Mouse (Mus musculus) CH12.LX (cell line): ENCODE data around the gene Fchsd2. TPM values are rescaled to one million over a fixed set of nuclear protein-coding genes. Genes with fewer than 3 reads are reported as not detected.

Experiments used
- DNase-seq: peaks from one replicate; pipeline ENCODE4 v3.0.0-alpha.2; 2013; ENCODE audit errors: extremely low read depth
- H3K27ac ChIP-seq: 2 replicates; pipeline ENCODE4 v1.5.1; 2012; ENCODE audit warnings: low read depth, mild to moderate bottlenecking, control low read depth, moderate library complexity; ENCODE audit not compliant: insufficient read depth
- H3K27me3 ChIP-seq: replicated peaks from 2 replicates; pipeline ENCODE3; 2012; ENCODE audit warnings: inconsistent platforms
- H3K36me3 ChIP-seq, 2 experiments: replicated peaks in 1 of 2; 2 replicates each; pipeline versions ENCODE3 to v1.6.1; 2012; ENCODE audit warnings: inconsistent platforms in 1 of 2, low read length in 1 of 2, mild to moderate bottlenecking in 1 of 2, mixed read lengths in 1 of 2, moderate library complexity in 1 of 2; ENCODE audit not compliant: control insufficient read depth in 1 of 2, insufficient read depth in 1 of 2
- H3K4me1 ChIP-seq, 2 experiments: 2 replicates each; pipeline ENCODE4 v1.6.1; 2012; ENCODE audit warnings: inconsistent platforms in 1 of 2, moderate library complexity in 1 of 2; ENCODE audit not compliant: insufficient read depth in 2 of 2, control insufficient read depth in 1 of 2
- H3K4me2 ChIP-seq: 2 replicates; pipeline ENCODE4 v1.6.1; 2012; ENCODE audit warnings: low read depth, mild to moderate bottlenecking, control low read depth; ENCODE audit not compliant: poor library complexity, insufficient read depth, severe bottlenecking
- H3K4me3 ChIP-seq, 3 experiments: fragments of 150-350 bp in 1 of 3; sonication (generic) in 1 of 3; replicated peaks in 1 of 3; 2 replicates each; pipeline versions ENCODE3 to v1.5.1; 2011 to 2012; ENCODE audit warnings: low read depth in 2 of 3, low read length in 2 of 3, mild to moderate bottlenecking in 2 of 3, moderate library complexity in 2 of 3, control low read depth in 1 of 3, improper control_type of control experiment in 1 of 3, inconsistent platforms in 1 of 3, mixed read lengths in 1 of 3; ENCODE audit not compliant: poor library complexity in 1 of 3
- H3K79me2 ChIP-seq: replicated peaks from 2 replicates; pipeline ENCODE4 v1.6.1; 2012; ENCODE audit warnings: mild to moderate bottlenecking, moderate library complexity; ENCODE audit not compliant: control insufficient read depth, poor library complexity, insufficient read depth, severe bottlenecking; ENCODE audit errors: extremely low read depth
- H3K9ac ChIP-seq: 2 replicates; pipeline ENCODE4 v1.6.1; 2012; ENCODE audit warnings: low read depth, mild to moderate bottlenecking, control low read depth, moderate library complexity; ENCODE audit not compliant: insufficient read depth
- H3K9me3 ChIP-seq: replicated peaks from 2 replicates; pipeline ENCODE3; 2012; ENCODE audit warnings: low read length, inconsistent platforms, mixed read lengths
- BHLHE40 ChIP-seq: IDR thresholded peaks from 2 replicates; pipeline ENCODE4 v1.6.1; 2011; ENCODE audit warnings: mild to moderate bottlenecking, low read depth, low read length, improper control_type of control experiment
- CHD1 ChIP-seq: IDR thresholded peaks from 2 replicates; pipeline ENCODE4 v1.6.1; 2012; ENCODE audit warnings: low read depth, low read length, improper control_type of control experiment, inconsistent platforms
- CHD2 ChIP-seq: IDR thresholded peaks from 2 replicates; pipeline ENCODE4 v1.6.1; 2011; ENCODE audit warnings: low read length, improper control_type of control experiment
- E2F4 ChIP-seq: IDR thresholded peaks from 2 replicates; pipeline ENCODE4 v1.6.1; 2011; ENCODE audit warnings: low read depth, low read length, improper control_type of control experiment; ENCODE audit not compliant: insufficient replicate concordance
- ELF1 ChIP-seq: IDR thresholded peaks from 2 replicates; pipeline ENCODE4 v1.6.1; 2014; ENCODE audit warnings: low read depth, mild to moderate bottlenecking, inconsistent platforms, low read length, improper control_type of control experiment
- EP300 ChIP-seq: IDR thresholded peaks from 2 replicates; pipeline ENCODE4 v1.6.1; 2011; ENCODE audit warnings: low read length, improper control_type of control experiment
- GABPA ChIP-seq: IDR thresholded peaks from 2 replicates; pipeline ENCODE4 v1.6.1; 2012; ENCODE audit warnings: low read depth, low read length, improper control_type of control experiment, inconsistent platforms; ENCODE audit not compliant: insufficient replicate concordance
- JUND ChIP-seq: conservative IDR thresholded peaks from 2 replicates; pipeline ENCODE4 v1.6.1; 2011; ENCODE audit warnings: low read depth, low read length, improper control_type of control experiment
- MAFK ChIP-seq: IDR thresholded peaks from 2 replicates; pipeline ENCODE4 v1.6.1; 2011; ENCODE audit warnings: low read length, improper control_type of control experiment; ENCODE audit not compliant: insufficient replicate concordance
- MAZ ChIP-seq: IDR thresholded peaks from 2 replicates; pipeline ENCODE4 v1.6.1; 2012; ENCODE audit warnings: low read depth, mild to moderate bottlenecking, inconsistent platforms, low read length, improper control_type of control experiment, moderate library complexity
- MEF2A ChIP-seq: IDR thresholded peaks from 2 replicates; pipeline ENCODE4 v1.6.1; 2014; ENCODE audit warnings: low read depth, mild to moderate bottlenecking, inconsistent platforms, low read length, improper control_type of control experiment, borderline replicate concordance
- MYC ChIP-seq: IDR thresholded peaks from 2 replicates; pipeline ENCODE4 v1.6.1; 2011; ENCODE audit warnings: low read depth, mild to moderate bottlenecking, improper control_type of control experiment, low read length
- NRF1 ChIP-seq: IDR thresholded peaks from 2 replicates; pipeline ENCODE4 v1.6.1; 2014; ENCODE audit warnings: low read depth, mild to moderate bottlenecking, inconsistent platforms, low read length, improper control_type of control experiment, moderate library complexity
- PAX5 ChIP-seq: IDR thresholded peaks from 2 replicates; pipeline ENCODE4 v1.6.1; 2012; ENCODE audit warnings: low read length, inconsistent platforms, mixed read lengths
- SMC3 ChIP-seq: IDR thresholded peaks from 2 replicates; pipeline ENCODE4 v1.6.1; 2011; ENCODE audit warnings: low read depth, low read length, improper control_type of control experiment
- TBP ChIP-seq: conservative IDR thresholded peaks from 2 replicates; pipeline ENCODE4 v1.6.1; 2011; ENCODE audit warnings: low read depth, low read length, improper control_type of control experiment
- UBTF ChIP-seq: IDR thresholded peaks from 2 replicates; pipeline ENCODE4 v1.6.1; 2012; ENCODE audit warnings: low read depth, mild to moderate bottlenecking, inconsistent platforms, low read length, improper control_type of control experiment, moderate library complexity
- USF2 ChIP-seq: conservative IDR thresholded peaks from 2 replicates; pipeline ENCODE4 v1.6.1; 2011; ENCODE audit warnings: low read depth, low read length, improper control_type of control experiment
- ZC3H11A ChIP-seq: IDR thresholded peaks from 2 replicates; pipeline ENCODE4 v1.6.1; 2012; ENCODE audit warnings: low read depth, mild to moderate bottlenecking, inconsistent platforms, low read length, improper control_type of control experiment
- ZMIZ1 ChIP-seq: IDR thresholded peaks from 2 replicates; pipeline ENCODE4 v1.6.1; 2012; ENCODE audit warnings: low read depth, mild to moderate bottlenecking, inconsistent platforms, low read length, improper control_type of control experiment
- ZNF384 ChIP-seq: IDR thresholded peaks from 2 replicates; pipeline ENCODE4 v1.6.1; 2012; ENCODE audit warnings: low read depth, low read length, improper control_type of control experiment, inconsistent platforms
- dilution Hi-C: fragments of 300-500 bp; cut with MboI; formaldehyde crosslinking; loops from 2 replicates; pipeline ENCODE4 v1.14.3; 2020; ENCODE audit warnings: low sequenced_read_pairs; ENCODE audit not compliant: extremely low pct_unique_long_range_greater_than_20kb, extremely low pct_ligation_motif_present
- in situ Hi-C: fragments of 300-500 bp; cut with MboI; formaldehyde crosslinking; loops from 3 replicates; pipeline ENCODE4 v1.14.3; 2019; ENCODE audit warnings: low sequenced_read_pairs, low pct_ligation_motif_present, low pct_unique_long_range_greater_than_20kb, mixed read lengths
- polyA plus RNA-seq: library from polyadenylated mRNA; unstranded; fragments of >175 nt; gene quantifications from 2 replicates; pipeline ENCODE4 v1.2.1, GENCODE M21; 2012; ENCODE audit warnings: low read depth; ENCODE audit not compliant: insufficient read length
- total RNA-seq, 2 experiments: library from RNA; depleted of rRNA; stranded (reverse); fragments of 300-350 nt in 1 of 2; fragments of >200 nt in 1 of 2; gene quantifications; 2 replicates each; pipeline ENCODE4 v1.2.3; 2012 to 2014

Fchsd2 gene
- total and polyA plus RNA-seq, 3 experiments, result 23.8 to 38.2 (median 25.5) TPM

DNA sequence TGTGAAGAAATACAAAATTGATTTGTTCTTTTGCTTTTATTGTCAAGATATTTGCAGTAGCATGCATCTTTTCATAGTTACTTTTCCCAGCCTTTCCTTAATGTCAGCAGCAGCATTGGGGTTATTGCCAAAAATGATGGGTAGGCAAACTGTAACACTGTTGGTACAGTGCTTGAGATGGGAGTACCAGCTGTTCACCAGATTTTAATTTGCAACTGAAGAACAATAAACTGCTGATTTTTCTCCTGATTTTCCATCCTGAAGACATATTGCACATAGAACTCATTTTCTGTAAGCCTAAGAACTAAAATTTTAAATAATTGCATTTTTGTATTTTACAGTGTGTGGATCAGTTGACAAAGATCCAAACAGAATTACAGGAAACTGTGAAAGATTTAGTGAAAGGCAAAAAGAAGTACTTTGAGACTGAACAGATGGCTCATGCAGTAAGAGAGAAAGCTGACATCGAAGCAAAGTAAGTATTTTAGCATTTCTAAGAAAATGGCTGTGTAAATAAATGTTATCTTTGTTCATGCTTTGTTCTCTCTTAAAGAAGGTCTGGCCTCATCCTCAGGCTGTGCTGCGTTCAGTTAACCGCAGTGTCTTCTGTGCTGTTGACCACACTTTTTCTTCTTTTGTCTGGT lies 98.8 kb downstream of the Fchsd2 start:
- no peaks in the 10 kb centered on the region for H3K9me3 ChIP-seq
- H3K4me3 ChIP-seq, result no peak overlapping the region
- H3K4me1 ChIP-seq, result no peaks in the 10 kb centered on the region
- no peak overlapping the region for H3K9ac ChIP-seq
- in situ Hi-C loops (no loop called here), dilution Hi-C loops (no loop called here)
- DNase-seq, result no peak
- H3K27me3 ChIP-seq, result no peaks in the 10 kb centered on the region
- peaks cover 9% of the 10 kb centered on the region for H3K79me2 ChIP-seq
- TF ChIP-seq TBP (no peak), PAX5 (no peak), ZNF384 (no peak), MYC (no peak), CHD1 (no peak), ELF1 (no peak), NRF1 (no peak), E2F4 (no peak)
- H3K36me3 ChIP-seq, result peaks cover 18 to 59% of the 10 kb centered on the region in 2 experiments
- H3K27ac ChIP-seq, result no peak overlapping the region
- no peak overlapping the region for H3K4me2 ChIP-seq

GRCm38 (mm10) chr7:101210826-101211225 lies 118.2 kb downstream of the Fchsd2 start:
- dilution Hi-C loops (no loop called here), in situ Hi-C loops (loop anchor here (25.0 kb wide), 1 partner anchor 99 kb away; no protein-coding TSS in a partner anchor)
- TF ChIP-seq NRF1, result no peak
- no peak for TF ChIP-seq UBTF
- TF ChIP-seq ZNF384, result peak; percentile 62; the same call in 1 of the 2 replicates
- Histone ChIP-seq H3K9me3 (peaks cover 4% of the 10 kb centered on the region), H3K4me2 (no peak overlapping the region), H3K9ac (no peak overlapping the region), H3K4me3 (no peak overlapping the region), H3K79me2 (peaks cover 13% of the 10 kb centered on the region), H3K4me1 (peaks cover 18 to 69% of the 10 kb centered on the region in 2 experiments; a peak in 3 of 4 replicates), H3K27ac (no peak overlapping the region), H3K36me3 (peaks cover 8 to 28% of the 10 kb centered on the region in 2 experiments), H3K27me3 (no peaks in the 10 kb centered on the region)
- no peak for DNase-seq

DNA sequence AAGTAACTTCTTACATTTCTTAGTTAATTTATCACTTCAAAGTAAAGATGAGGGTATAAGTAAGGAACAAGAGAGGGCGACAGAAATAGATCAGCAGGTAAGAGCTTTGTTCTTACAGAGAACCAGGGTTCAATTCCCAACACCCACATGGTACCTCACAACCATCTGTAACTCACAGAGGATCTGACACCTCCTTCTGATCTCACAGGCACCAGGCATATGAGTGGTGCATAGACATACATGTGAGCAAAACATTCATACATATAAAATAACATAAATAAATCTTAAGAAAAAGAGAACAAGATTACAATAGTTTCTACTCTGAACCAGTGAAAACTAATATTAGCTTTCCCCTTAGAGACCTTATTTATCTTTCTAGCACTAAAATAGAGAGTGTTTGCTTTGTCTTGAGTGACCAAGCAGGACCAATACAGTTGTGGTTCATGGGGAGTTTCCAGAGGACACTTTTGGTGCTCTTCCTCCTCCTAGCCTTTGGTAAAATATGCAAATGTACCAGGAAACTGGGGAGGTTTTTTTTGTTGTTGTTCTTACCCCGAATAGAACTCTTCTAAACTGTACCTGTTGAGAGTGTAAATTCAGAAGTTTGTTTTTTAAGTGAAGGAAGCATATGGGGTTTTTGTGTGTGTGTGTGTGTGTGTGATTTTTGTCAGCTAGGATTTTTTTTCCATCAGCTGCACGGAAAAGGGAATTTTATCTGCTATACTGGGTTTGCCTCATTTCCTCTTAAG lies 121.0 kb downstream of the Fchsd2 start:
- Histone ChIP-seq H3K27me3 (no peaks in the 10 kb centered on the region), H3K36me3 (peaks cover 8 to 33% of the 10 kb centered on the region in 2 experiments), H3K79me2 (peaks cover 13% of the 10 kb centered on the region), H3K4me1 (peaks cover 22 to 87% of the 10 kb centered on the region in 2 experiments; a peak in 3 of 4 replicates), H3K27ac (peak overlapping the region; percentile 98), H3K9ac (peak overlapping the region; percentile 35), H3K4me3 (peak overlapping the region in 1 of 3 experiments; percentile 11), H3K4me2 (peak overlapping the region; percentile 27), H3K9me3 (peaks cover 4% of the 10 kb centered on the region)
- dilution Hi-C loops, result no loop called here
- in situ Hi-C loops, result loop anchor here (25.0 kb wide), 1 partner anchor 101 kb away; no protein-coding TSS in a partner anchor
- peak; percentile 84 for DNase-seq
- TF ChIP-seq ZNF384, result peak; percentile 94
- TF ChIP-seq BHLHE40, result peak; percentile 74
- TF ChIP-seq EP300, result peak; percentile 89
- peak; percentile 56; the same call in 1 of the 2 replicates for TF ChIP-seq JUND
- no peak for TF ChIP-seq UBTF
- TF ChIP-seq ELF1, result peak; percentile 73
- TF ChIP-seq TBP, result 0 out of 2 replicates have a peak, but pooled peaks have one; percentile 35
- TF ChIP-seq CHD2, result no peak; the same call in 1 of the 2 replicates
- no peak for TF ChIP-seq ZMIZ1
- no peak for TF ChIP-seq USF2
- no peak; the same call in 1 of the 2 replicates for TF ChIP-seq E2F4
- TF ChIP-seq ZC3H11A, result no peak
- TF ChIP-seq MEF2A, result peak; percentile 97
- no peak for TF ChIP-seq GABPA
- peak; percentile 83 for TF ChIP-seq CHD1
- TF ChIP-seq SMC3, result no peak
- peak; percentile 76 for TF ChIP-seq MAZ
- TF ChIP-seq MAFK, result 0 out of 2 replicates have a peak, but pooled peaks have one; percentile 67
